Mouse (Mus musculus) midbrain, embryonic 12.5 days (tissue): ENCODE results near the gene Clic3. TPM values are rescaled to one million over a fixed set of nuclear protein-coding genes. Genes with fewer than 3 reads are reported as not detected.

ENCODE experiments used
- ATAC-seq: fragments of 200-750 bp; cut with Nextera tagmentation; 2 replicates; pipeline ENCODE4 v1.8.0; 2017; ENCODE audit warnings: low read depth, moderate TSS enrichment, moderate library complexity; ENCODE audit not compliant: low FRiP score
- H3K27ac ChIP-seq: fragments of 300-500 bp; sonication (generic); replicated peaks from 2 replicates; pipeline ENCODE4 v1.5.1; 2016; ENCODE audit warnings: mild to moderate bottlenecking
- H3K27me3 ChIP-seq: fragments of 300-500 bp; sonication (generic); 2 replicates; pipeline ENCODE4 v1.6.1; 2016; ENCODE audit warnings: mild to moderate bottlenecking
- H3K36me3 ChIP-seq: fragments of 300-500 bp; sonication (generic); 2 replicates; pipeline ENCODE4 v1.6.1; 2016
- H3K4me1 ChIP-seq: fragments of 300-500 bp; sonication (generic); 2 replicates; pipeline ENCODE4 v1.6.1; 2016
- H3K4me2 ChIP-seq: fragments of 300-500 bp; sonication (generic); replicated peaks from 2 replicates; pipeline ENCODE4 v1.6.1; 2016; ENCODE audit warnings: mild to moderate bottlenecking, moderate library complexity
- H3K4me3 ChIP-seq: fragments of 300-500 bp; sonication (generic); 2 replicates; pipeline ENCODE4 v1.5.1; 2016; ENCODE audit warnings: mild to moderate bottlenecking
- H3K9ac ChIP-seq: fragments of 300-500 bp; sonication (generic); replicated peaks from 2 replicates; pipeline ENCODE4 v1.6.1; 2016; ENCODE audit warnings: mild to moderate bottlenecking, moderate library complexity
- H3K9me3 ChIP-seq: fragments of 300-500 bp; sonication (generic); 2 replicates; pipeline ENCODE4 v1.6.1; 2016; ENCODE audit warnings: mild to moderate bottlenecking
- WGBS: fragments of 180-500 bp; shearing (Covaris S2); methylation state at CpG from one replicate; pipeline ENCODE4 v1.1.7; 2016; 5-methylcytosine and 5-hydroxymethylcytosine counted together
- polyA plus RNA-seq: library from polyadenylated mRNA; unstranded; fragments of >200 nt; fragmentation: Nextera tagmentation; extraction: Ambion mirVana; gene quantifications from 2 replicates; pipeline ENCODE4 v1.2.1, GENCODE M21; 2016

The Clic3 gene
- polyA plus RNA-seq, 1 experiment from 2014 or later = 2.9 TPM

DNA sequence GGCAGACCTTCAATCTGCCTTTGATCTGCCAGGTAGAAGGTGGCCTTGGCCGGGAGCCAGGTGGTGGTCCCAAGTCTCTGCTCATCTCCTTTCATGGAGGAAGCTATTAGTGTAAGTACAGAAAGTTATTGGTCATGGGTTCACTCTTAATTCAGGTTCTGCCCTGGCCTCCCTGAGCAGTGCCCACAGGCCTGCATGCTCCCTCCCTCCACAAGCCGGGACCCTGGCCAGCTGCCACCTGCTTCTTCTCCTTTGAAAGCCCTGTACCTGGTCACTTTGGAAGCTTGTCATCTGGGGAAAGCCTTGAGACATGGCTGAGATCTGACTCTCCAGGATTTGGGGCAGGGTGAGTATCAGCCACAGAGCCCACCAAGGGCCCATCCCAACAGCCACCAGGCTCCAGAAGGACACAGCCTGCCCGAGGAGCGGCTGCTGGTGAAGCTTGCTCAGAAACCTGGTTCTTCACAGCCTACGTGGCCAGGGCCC, 36.9 kb downstream of the Clic3 start, which contains the start of gene Lcn12:
Lcn12 (minus strand) TSS at position 436 of the 486 bp plus-strand sequence.
- 85% methylated on average over 5 of the region's 5 CpGs for WGBS
- H3K4me1 ChIP-seq = no peaks in the 10 kb centered on the region
- no peaks in the 10 kb centered on the region for H3K27me3 ChIP-seq
- H3K9me3 ChIP-seq = no peaks in the 10 kb centered on the region
- no peak within 1 kb of the TSS for H3K27ac ChIP-seq
- no peak for ATAC-seq
- H3K4me2 ChIP-seq = no peak within 1 kb of the TSS
- no peak within 1 kb of the TSS for H3K9ac ChIP-seq
- no peak within 1 kb of the TSS for H3K4me3 ChIP-seq
- H3K36me3 ChIP-seq = no peaks in the 10 kb centered on the region

DNA sequence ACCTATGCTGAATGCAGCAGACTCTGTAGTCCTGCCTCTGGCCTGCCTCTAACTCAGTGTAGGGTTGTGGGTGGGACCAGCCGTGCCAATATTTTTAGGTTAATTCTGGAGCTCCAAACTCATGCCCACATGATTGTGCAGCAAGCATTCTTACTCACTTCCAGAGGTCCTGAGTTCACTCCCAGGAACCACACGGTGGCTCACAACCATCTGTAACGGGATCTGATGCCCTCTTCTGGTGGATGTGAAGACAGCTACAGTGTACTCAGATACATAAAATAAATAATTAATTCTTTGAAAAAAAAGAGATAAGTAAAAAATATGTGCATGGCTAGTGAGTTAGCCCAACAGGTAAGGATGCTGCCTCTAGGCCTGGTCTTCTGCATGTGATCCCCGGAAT, 39.8 kb downstream of the Clic3 start:
- no peaks in the 10 kb centered on the region for H3K9me3 ChIP-seq
- no peak overlapping the region for H3K4me3 ChIP-seq
- no peak overlapping the region for H3K27ac ChIP-seq
- H3K4me1 ChIP-seq = peaks cover 9% of the 10 kb centered on the region
- H3K27me3 ChIP-seq = no peaks in the 10 kb centered on the region
- no peaks in the 10 kb centered on the region for H3K36me3 ChIP-seq
- H3K4me2 ChIP-seq = no peak overlapping the region
- WGBS = 49% methylated on average over 4 of the region's 4 CpGs
- ATAC-seq = no peak
- no peak overlapping the region for H3K9ac ChIP-seq

DNA sequence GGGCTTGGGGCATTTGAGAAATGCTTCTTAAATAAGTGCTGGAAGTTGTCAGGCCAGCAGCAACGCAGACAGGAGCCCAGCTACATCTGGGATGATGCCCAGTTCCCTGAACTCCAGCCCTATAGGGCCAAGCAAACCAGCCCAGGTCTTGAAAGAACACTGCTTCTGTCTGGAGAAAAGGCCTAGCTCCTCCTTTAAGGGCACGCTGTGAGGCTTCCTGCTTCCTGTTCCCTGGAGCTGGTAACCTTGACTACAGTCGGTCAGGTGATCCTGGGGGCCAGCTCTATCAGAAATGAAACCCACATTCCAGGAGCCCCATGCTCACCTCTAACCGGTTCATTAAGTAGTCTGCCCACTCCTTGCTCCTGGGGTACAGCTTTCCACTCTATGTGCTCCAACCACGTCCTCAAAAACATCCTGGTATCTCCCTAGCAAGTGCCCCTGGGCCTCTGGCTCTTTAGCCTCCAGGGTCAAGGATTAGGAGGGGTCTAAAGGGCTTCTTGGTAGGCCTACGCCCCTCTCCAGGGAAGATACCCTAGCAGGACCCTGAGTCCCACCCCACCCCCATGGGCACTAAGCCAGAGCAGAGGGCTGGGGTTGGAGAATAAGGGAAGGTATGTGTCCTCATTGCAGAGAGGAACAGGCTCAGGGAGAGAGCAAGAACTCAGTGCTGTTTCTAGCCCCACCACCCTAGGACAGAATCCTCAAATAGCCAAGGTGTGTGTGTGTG, 41.4 kb downstream of the Clic3 start:
- H3K4me1 ChIP-seq = peaks cover 16% of the 10 kb centered on the region
- ATAC-seq = no peak
- no peaks in the 10 kb centered on the region for H3K9me3 ChIP-seq
- 60% methylated on average over 6 of the region's 6 CpGs for WGBS
- no peak overlapping the region for H3K4me2 ChIP-seq
- H3K9ac ChIP-seq = no peak overlapping the region
- peaks cover 8% of the 10 kb centered on the region for H3K36me3 ChIP-seq
- no peaks in the 10 kb centered on the region for H3K27me3 ChIP-seq
- no peak overlapping the region for H3K27ac ChIP-seq
- no peak overlapping the region for H3K4me3 ChIP-seq

DNA sequence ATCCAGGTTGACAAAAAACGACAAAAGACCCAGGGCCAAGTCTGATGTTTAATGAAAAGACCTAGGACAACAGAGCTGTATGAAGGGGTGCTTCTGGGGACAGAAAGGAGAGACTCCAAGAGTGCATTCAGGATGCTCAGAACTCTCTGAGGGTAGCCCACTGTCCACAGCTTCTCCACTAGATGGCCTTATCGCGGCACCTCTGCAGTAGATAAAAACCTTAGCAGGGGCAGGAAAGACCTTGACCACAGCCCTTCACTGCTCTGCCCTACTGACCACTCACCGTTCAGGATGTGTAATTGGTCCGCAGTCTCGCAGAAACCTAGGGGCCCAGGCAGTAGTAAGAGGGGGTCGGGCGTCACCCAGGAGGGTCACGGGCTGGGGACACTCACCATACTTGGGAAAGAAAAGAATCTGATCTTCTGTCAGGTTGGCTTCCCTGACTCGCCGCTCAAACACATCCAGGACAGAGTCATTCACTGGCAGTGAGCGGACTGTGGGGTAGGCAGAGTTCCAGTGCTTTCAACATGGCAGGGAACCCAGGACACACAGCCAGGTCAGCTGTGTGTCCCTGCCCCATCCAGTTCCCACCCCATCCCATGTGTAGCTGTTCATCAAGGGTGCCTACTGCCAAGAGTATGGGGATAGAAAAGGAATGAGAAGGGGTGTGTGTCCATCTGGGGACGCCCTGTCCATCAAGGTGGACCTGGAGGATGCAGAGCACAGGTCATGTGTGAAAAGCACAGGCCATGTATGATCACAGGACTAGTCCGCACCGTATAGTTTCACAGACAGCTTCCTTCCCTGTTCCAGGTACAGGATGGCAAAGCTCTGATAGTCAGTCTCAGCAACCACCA, 42.2 kb downstream of the Clic3 start:
- H3K9ac ChIP-seq = no peak overlapping the region

DNA sequence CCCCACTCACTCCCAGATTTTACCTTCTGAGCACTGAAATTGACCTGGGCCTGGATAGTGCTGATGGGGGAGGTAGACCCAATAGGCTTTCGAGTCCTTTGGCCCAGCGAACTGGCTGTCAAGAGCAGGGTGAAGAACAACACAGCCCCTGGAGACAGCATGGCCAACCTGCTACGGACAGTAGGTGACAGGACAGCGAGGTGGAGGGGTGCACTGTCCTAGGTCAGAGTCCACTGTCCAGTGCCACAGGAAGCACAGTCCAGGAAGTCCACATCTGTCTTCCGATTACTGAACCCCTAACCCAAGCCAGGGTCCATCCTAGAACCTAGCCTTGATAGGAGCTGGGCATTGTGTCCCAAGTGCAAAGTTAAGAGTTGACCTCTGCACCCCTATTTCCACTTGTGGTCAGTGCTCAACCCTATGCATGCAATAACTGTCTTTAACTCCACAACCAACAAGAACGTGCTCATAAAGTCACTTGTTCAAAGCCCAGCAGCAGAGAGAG, 43.5 kb downstream of the Clic3 start:
- peaks cover 29% of the 10 kb centered on the region for H3K36me3 ChIP-seq
- peak; percentile 61; the same call in 1 of the 2 replicates for ATAC-seq
- peak overlapping the region; percentile 89 for H3K9ac ChIP-seq
- peak overlapping the region; percentile 66 for H3K4me3 ChIP-seq
- no peaks in the 10 kb centered on the region for H3K27me3 ChIP-seq
- H3K27ac ChIP-seq = no peak overlapping the region
- peak overlapping the region; percentile 57 for H3K4me2 ChIP-seq
- 72% methylated on average over 6 of the region's 6 CpGs for WGBS
- H3K9me3 ChIP-seq = no peaks in the 10 kb centered on the region
- H3K4me1 ChIP-seq = peaks cover 16% of the 10 kb centered on the region

More for the DNA sequence above, 42.2 kb downstream of the Clic3 start:
- no peak overlapping the region for H3K27ac ChIP-seq
- H3K4me3 ChIP-seq = no peak overlapping the region
- peaks cover 16% of the 10 kb centered on the region for H3K36me3 ChIP-seq
- no peaks in the 10 kb centered on the region for H3K9me3 ChIP-seq
- ATAC-seq = no peak
- no peaks in the 10 kb centered on the region for H3K27me3 ChIP-seq
- H3K4me1 ChIP-seq = peaks cover 16% of the 10 kb centered on the region
- WGBS = 75% methylated on average over 15 of the region's 15 CpGs
- no peak overlapping the region for H3K4me2 ChIP-seq

DNA sequence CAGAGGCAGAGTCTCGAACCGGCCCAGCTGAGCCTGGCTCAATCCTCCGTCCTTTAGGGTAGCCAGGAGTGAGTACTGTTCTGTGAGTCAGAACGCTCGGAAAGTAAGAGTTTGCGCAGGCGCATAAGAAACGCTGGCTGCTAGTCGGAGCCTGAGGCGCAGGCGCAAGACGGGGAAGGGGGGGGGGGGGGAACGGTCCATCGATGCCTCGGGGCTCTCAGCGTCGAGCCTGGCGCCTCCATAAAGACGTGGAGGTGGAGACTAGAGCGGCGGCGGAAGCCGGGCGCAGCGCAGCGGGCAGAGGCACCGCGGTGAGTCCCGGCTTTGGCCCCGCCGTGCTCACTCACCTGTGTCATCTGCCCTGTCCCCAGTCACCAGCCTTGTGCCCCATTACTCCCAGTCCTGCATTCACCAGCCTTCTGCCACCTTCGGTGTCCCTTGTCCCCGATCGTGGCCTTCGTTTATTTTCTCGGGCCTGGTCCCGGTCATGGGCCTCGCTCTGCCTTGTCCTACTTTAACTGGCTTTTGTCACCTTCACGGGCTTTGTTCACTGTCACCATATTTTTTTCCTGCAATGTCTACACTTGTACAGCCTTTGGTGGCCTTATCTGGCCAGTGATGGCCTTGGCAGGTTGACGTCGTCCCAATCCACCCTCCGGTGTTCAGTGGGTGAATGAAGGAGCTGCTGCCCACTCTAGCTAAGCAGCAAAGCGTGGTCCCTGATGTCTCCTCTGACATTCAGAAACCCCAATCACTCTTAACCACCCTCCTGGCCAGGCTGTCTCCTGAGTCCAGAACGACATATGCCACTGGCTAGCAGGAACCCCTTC, 44.2 kb downstream of the Clic3 start, which contains the start of gene Fbxw5:
Fbxw5 (plus strand) TSS at position 175 of the 830 bp plus-strand sequence.
- peak; percentile 86 for ATAC-seq
- peaks cover 16% of the 10 kb centered on the region for H3K4me1 ChIP-seq
- no peaks in the 10 kb centered on the region for H3K9me3 ChIP-seq
- H3K9ac ChIP-seq = peak within 1 kb of the TSS; percentile 89
- H3K4me2 ChIP-seq = peak within 1 kb of the TSS; percentile 92
- H3K27ac ChIP-seq = peak within 1 kb of the TSS; percentile 52
- WGBS = 2% methylated on average over 41 of the region's 44 CpGs
- H3K4me3 ChIP-seq = peak within 1 kb of the TSS; percentile 66
- no peaks in the 10 kb centered on the region for H3K27me3 ChIP-seq
- peaks cover 36% of the 10 kb centered on the region for H3K36me3 ChIP-seq

DNA sequence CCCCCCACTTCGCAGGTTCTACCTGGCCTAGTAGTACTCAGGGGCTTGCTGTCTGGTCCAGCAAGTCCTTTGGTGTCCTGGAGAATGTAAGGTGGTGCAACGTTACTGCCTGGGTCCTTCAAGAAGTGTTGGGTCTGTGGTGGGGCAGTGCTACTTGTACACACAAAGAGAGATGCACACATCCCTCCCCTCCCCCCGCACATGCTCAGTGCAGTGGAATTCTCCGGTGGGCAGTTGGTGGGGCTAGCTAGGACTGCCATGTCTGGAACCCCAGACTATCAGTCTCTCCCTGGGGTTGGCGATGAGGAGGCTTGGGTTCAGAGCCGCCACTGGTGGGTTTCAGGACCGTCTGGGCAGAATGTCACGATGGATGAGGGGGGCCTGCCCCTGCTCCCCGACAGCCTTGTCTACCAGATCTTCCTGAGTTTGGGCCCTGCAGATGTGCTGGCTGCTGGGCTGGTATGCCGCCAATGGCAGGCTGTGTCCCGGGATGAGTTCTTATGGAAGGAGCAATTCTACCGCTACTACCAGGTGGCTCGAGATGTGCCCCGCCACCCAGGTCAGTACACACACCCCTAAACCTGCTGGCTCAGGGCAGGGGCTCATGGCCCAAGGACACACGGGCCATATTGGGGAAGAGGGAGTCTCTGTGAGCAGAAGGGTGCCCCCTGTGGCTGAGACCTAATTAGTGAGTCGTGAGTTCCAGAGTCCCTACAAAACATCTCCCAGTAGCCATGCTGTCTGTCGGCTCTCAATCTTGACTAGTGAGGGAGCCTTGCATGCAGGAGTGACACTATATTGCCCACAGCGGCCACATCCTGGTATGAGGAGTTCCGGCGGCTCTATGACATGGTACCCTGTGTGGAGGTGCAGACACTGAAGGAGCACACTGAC, 45.2 kb downstream of the Clic3 start, which contains the start of gene C8g:
C8g (minus strand) TSS at position 127 of the 894 bp plus-strand sequence.
- H3K4me2 ChIP-seq = peak within 1 kb of the TSS; percentile 92
- peaks cover 16% of the 10 kb centered on the region for H3K4me1 ChIP-seq
- peak within 1 kb of the TSS; percentile 66 for H3K4me3 ChIP-seq
- 79% methylated on average over 20 of the region's 20 CpGs for WGBS
- ATAC-seq = no peak
- H3K27me3 ChIP-seq = no peaks in the 10 kb centered on the region
- peak within 1 kb of the TSS; percentile 89 for H3K9ac ChIP-seq
- H3K36me3 ChIP-seq = peaks cover 42% of the 10 kb centered on the region
- no peaks in the 10 kb centered on the region for H3K9me3 ChIP-seq
- peak within 1 kb of the TSS; percentile 52 for H3K27ac ChIP-seq

DNA sequence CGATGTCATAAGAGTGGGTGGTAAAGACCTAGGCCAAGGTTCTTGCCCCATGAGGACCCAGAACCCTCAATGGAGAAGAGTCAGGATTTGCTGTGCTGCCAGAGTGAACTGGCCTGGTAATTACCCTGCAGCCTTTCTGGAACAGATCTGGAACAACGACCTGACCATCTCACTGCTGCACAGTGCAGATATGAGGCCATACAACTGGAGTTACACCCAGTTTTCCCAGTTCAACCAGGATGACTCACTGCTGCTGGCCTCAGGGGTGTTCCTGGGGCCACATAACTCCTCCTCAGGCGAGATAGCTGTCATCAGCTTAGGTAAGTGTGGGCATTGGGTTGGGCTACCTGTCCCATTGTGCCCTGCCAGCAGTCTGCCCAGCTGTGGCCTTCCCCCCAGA, 46.1 kb downstream of the Clic3 start:
- no peak for ATAC-seq
- Histone ChIP-seq H3K9me3 (no peaks in the 10 kb centered on the region), H3K4me1 (peaks cover 16% of the 10 kb centered on the region), H3K27me3 (no peaks in the 10 kb centered on the region), H3K27ac (no peak overlapping the region), H3K9ac (no peak overlapping the region), H3K36me3 (peaks cover 42% of the 10 kb centered on the region), H3K4me3 (no peak overlapping the region), H3K4me2 (0 out of 2 replicates have a peak overlapping the region, but pooled peaks have one; percentile 92)
- WGBS = 88% methylated on average over 3 of the region's 3 CpGs

DNA sequence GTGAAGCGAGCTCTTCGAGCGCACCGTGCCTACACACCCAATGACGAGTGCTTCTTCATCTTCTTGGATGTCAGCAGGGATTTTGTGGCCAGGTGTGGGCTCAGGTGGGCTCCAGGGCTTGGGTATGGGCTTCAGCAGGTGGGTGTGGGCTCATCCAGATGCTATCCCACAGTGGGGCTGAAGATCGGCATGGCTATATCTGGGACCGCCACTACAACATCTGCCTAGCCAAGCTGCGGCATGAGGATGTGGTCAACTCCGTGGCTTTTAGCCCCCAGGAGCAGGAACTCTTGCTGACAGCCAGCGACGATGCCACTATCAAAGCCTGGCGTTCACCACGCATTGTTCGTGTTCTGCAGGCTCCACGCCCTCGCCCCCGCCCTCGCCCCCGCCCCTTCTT, 47.9 kb downstream of the Clic3 start:
- H3K4me1 ChIP-seq = peaks cover 16% of the 10 kb centered on the region
- H3K9ac ChIP-seq = no peak overlapping the region
- no peak overlapping the region for H3K4me3 ChIP-seq
- H3K27ac ChIP-seq = no peak overlapping the region
- H3K36me3 ChIP-seq = peaks cover 42% of the 10 kb centered on the region
- 96% methylated on average over 19 of the region's 19 CpGs for WGBS
- H3K4me2 ChIP-seq = no peak overlapping the region
- H3K27me3 ChIP-seq = no peaks in the 10 kb centered on the region
- no peak for ATAC-seq
- no peaks in the 10 kb centered on the region for H3K9me3 ChIP-seq

DNA sequence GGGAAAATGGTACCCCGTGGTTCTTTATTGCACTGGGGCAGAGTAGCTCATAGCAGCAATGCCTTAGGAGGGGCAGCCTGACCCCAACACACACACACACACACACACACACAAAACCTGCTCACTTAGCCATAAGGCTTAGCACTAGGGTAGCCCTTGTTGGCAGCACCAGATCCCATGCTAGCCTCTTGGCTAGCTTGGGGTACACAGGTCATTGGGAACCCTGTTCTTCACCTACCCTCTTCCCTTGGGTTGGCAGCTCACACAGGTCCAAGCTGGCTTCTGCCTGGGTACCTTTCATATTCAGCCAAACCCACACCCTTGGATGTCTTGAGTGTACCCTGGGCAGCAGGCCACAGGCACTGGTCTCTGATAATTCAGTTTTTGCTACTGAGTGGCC, 48.4 kb downstream of the Clic3 start:
- H3K27ac ChIP-seq = no peak overlapping the region
- peaks cover 42% of the 10 kb centered on the region for H3K36me3 ChIP-seq
- no peak overlapping the region for H3K4me2 ChIP-seq
- no peak overlapping the region for H3K4me3 ChIP-seq
- no peaks in the 10 kb centered on the region for H3K27me3 ChIP-seq
- WGBS = 94% methylated on average over 1 of the region's 1 CpGs
- H3K4me1 ChIP-seq = peaks cover 15% of the 10 kb centered on the region
- ATAC-seq = no peak
- H3K9me3 ChIP-seq = no peaks in the 10 kb centered on the region
- H3K9ac ChIP-seq = no peak overlapping the region
